Mouse (Mus musculus) left cerebral cortex, adult 8-10 months (tissue): ENCODE measurements around the gene Zglp1. TPM values are rescaled to one million over a fixed set of nuclear protein-coding genes. Genes with fewer than 3 reads are reported as not detected.
"Not testable (repeated sequence)": the region's sequence is repeated elsewhere in the genome, so short reads cannot be mapped to it uniquely, and the experiment has no call there.

Source experiments
- DNase-seq, 2 experiments: peaks; one replicate each; pipeline ENCODE4 v3.0.0; 2022; ENCODE audit warnings: low spot score in 2 of 2
- total RNA-seq, 4 experiments: library from RNA; stranded (reverse); gene quantifications; 2 replicates each; pipeline ENCODE4 v1.2.4; 2022

Zglp1 gene
- total RNA-seq, 4 experiments from 2014 or later = 1.1 to 1.7 TPM; not detected in 2

GRCm38 (mm10) chr9:21073044-21073840, 6.3 kb upstream of the Zglp1 start, which contains the start of the genes Gm49373 and Fdx1l:
Gene Gm49373, minus strand, starts transcription at chr9:21073096.
Gene Fdx1l, minus strand, starts transcription at chr9:21073614.
- peak; percentile 84 to 92 for DNase-seq

- no peak for DNase-seq
Measured at GRCm38 (mm10) chr9:21072641-21073040, 5.7 kb upstream of the Zglp1 start.

GRCm38 (mm10) chr9:21062928-21063327, 4.0 kb downstream of the Zglp1 start:
- DNase-seq = peak in 1 of 2 experiments; percentile 89

- DNase-seq = no peak
Measured at GRCm38 (mm10) chr9:21051578-21051977, 15.3 kb downstream of the Zglp1 start.

- no peak for DNase-seq
Measured at GRCm38 (mm10) chr9:21045235-21045634, 21.7 kb downstream of the Zglp1 start.

- DNase-seq = not testable (repeated sequence)
Measured at GRCm38 (mm10) chr9:21044785-21045184, 22.1 kb downstream of the Zglp1 start.

GRCm38 (mm10) chr9:21043563-21043962, 23.3 kb downstream of the Zglp1 start:
- no peak for DNase-seq

- DNase-seq = peak; percentile 50 to 91
Measured at GRCm38 (mm10) chr9:21041308-21041707, 25.6 kb downstream of the Zglp1 start.

- DNase-seq = no peak
Measured at GRCm38 (mm10) chr9:21039779-21040178, 27.1 kb downstream of the Zglp1 start.

GRCm38 (mm10) chr9:21037481-21037891, 29.4 kb downstream of the Zglp1 start:
- peak; percentile 35 to 52 for DNase-seq

GRCm38 (mm10) chr9:21036666-21037065, 30.2 kb downstream of the Zglp1 start:
- peak in 1 of 2 experiments; percentile 18 for DNase-seq

- no peak for DNase-seq
Measured at GRCm38 (mm10) chr9:21036161-21036560, 30.7 kb downstream of the Zglp1 start.

GRCm38 (mm10) chr9:21035586-21035985, 31.3 kb downstream of the Zglp1 start:
- DNase-seq = no peak

GRCm38 (mm10) chr9:21034481-21035085, 32.3 kb downstream of the Zglp1 start:
- no peak for DNase-seq

GRCm38 (mm10) chr9:21033136-21033535, 33.8 kb downstream of the Zglp1 start:
- DNase-seq = peak; percentile 59 to 70

- no peak for DNase-seq
Measured at GRCm38 (mm10) chr9:21032491-21032890, 34.4 kb downstream of the Zglp1 start.

GRCm38 (mm10) chr9:21031896-21032351, 35.0 kb downstream of the Zglp1 start, which contains the start of gene Icam5:
Gene Icam5, plus strand, starts transcription at chr9:21032073.
- peak in 1 of 2 experiments; percentile 87 for DNase-seq

GRCm38 (mm10) chr9:21031251-21031895, 35.5 kb downstream of the Zglp1 start:
- peak; percentile 76 to 87 for DNase-seq

GRCm38 (mm10) chr9:21030781-21031250, 36.1 kb downstream of the Zglp1 start:
- DNase-seq = peak; percentile 64 to 76

- DNase-seq = no peak
Measured at GRCm38 (mm10) chr9:21030055-21030600, 36.8 kb downstream of the Zglp1 start.

- DNase-seq = peak; percentile 56 to 67
Measured at GRCm38 (mm10) chr9:21029291-21030054, 37.4 kb downstream of the Zglp1 start, which contains the start of gene Icam4. Gene Icam4, plus strand, starts transcription at chr9:21029373.
